Mouse (Mus musculus) erythroblast, adult 5-6 weeks (primary cell): ENCODE measurements around the gene Olfr649. TPM values are rescaled to one million over a fixed set of nuclear protein-coding genes. Genes with fewer than 3 reads are reported as not detected.

Experiments
- total RNA-seq, 2 experiments: library from RNA; stranded (forward) in 1 of 2; stranded (reverse) in 1 of 2; fragments of 150-400 nt in 1 of 2; fragments of 200-764, 138-1000 nt in 1 of 2; gene quantifications; 2 replicates each; pipeline versions ENCODE4 v1.2.3 to v1.2.4; 2015 to 2017; ENCODE audit warnings: low replicate concordance in 2 of 2

Olfr649 gene
- total RNA-seq, 2 experiments from 2014 or later = not detected

Other genes with a start within 250 kb of the Olfr649 start
- not detected in 2 replicates for gene Olfr635, start 224.8 kb downstream of the Olfr649 start, total RNA-seq (2015; ENCODE audit: low replicate concordance)
- gene Olfr635, start 224.8 kb downstream of the Olfr649 start, total RNA-seq (2017; ENCODE audit: low replicate concordance) = 0.09 and 0.14 TPM in 2 replicates
- not detected in 2 replicates for gene Olfr638, start 197.2 kb downstream of the Olfr649 start, total RNA-seq (2015; ENCODE audit: low replicate concordance)
- gene Olfr638, start 197.2 kb downstream of the Olfr649 start, total RNA-seq (2017; ENCODE audit: low replicate concordance) = not detected in 2 replicates
- not detected in 2 replicates for gene Olfr639, start 178.7 kb downstream of the Olfr649 start, total RNA-seq (2015; ENCODE audit: low replicate concordance)
- 0.09 and 0.14 TPM in 2 replicates for gene Olfr639, start 178.7 kb downstream of the Olfr649 start, total RNA-seq (2017; ENCODE audit: low replicate concordance)
- gene Olfr640, start 170.4 kb downstream of the Olfr649 start, total RNA-seq (2015; ENCODE audit: low replicate concordance) = not detected in 2 replicates
- gene Olfr640, start 170.4 kb downstream of the Olfr649 start, total RNA-seq (2017; ENCODE audit: low replicate concordance) = not detected in 2 replicates
- gene Olfr641, start 160.5 kb downstream of the Olfr649 start, total RNA-seq (2015; ENCODE audit: low replicate concordance) = not detected in 2 replicates
- gene Olfr641, start 160.5 kb downstream of the Olfr649 start, total RNA-seq (2017; ENCODE audit: low replicate concordance) = 0.98 TPM in 1 of 2 replicates, not detected in the other
- gene Olfr642, start 143.3 kb downstream of the Olfr649 start, total RNA-seq (2015; ENCODE audit: low replicate concordance) = not detected in 2 replicates
- gene Olfr642, start 143.3 kb downstream of the Olfr649 start, total RNA-seq (2017; ENCODE audit: low replicate concordance) = 0.14 TPM in 1 of 2 replicates, not detected in the other
- not detected in 2 replicates for gene 4930516K23Rik, start 134.5 kb downstream of the Olfr649 start, total RNA-seq (2015; ENCODE audit: low replicate concordance)
- gene 4930516K23Rik, start 134.5 kb downstream of the Olfr649 start, total RNA-seq (2017; ENCODE audit: low replicate concordance) = not detected in 2 replicates
- not detected in 2 replicates for gene Olfr644, start 124.1 kb downstream of the Olfr649 start, total RNA-seq (2015; ENCODE audit: low replicate concordance)
- gene Olfr644, start 124.1 kb downstream of the Olfr649 start, total RNA-seq (2017; ENCODE audit: low replicate concordance) = not detected in 2 replicates
- not detected in 2 replicates for gene Olfr645, start 110.5 kb downstream of the Olfr649 start, total RNA-seq (2015; ENCODE audit: low replicate concordance)
- gene Olfr645, start 110.5 kb downstream of the Olfr649 start, total RNA-seq (2017; ENCODE audit: low replicate concordance) = not detected in 2 replicates
- not detected in 2 replicates for gene Olfr646, start 91.1 kb downstream of the Olfr649 start, total RNA-seq (2015; ENCODE audit: low replicate concordance)
- not detected in 2 replicates for gene Olfr646, start 91.1 kb downstream of the Olfr649 start, total RNA-seq (2017; ENCODE audit: low replicate concordance)
- gene Ubqln5, start 66.2 kb downstream of the Olfr649 start, total RNA-seq (2015; ENCODE audit: low replicate concordance) = not detected in 2 replicates
- gene Ubqln5, start 66.2 kb downstream of the Olfr649 start, total RNA-seq (2017; ENCODE audit: low replicate concordance) = not detected in 2 replicates
- gene Olfr643, start 58.6 kb downstream of the Olfr649 start, total RNA-seq (2015; ENCODE audit: low replicate concordance) = not detected in 2 replicates
- gene Olfr643, start 58.6 kb downstream of the Olfr649 start, total RNA-seq (2017; ENCODE audit: low replicate concordance) = not detected in 2 replicates
- gene Ubqln3, start 52.7 kb downstream of the Olfr649 start, total RNA-seq (2015; ENCODE audit: low replicate concordance) = not detected in 2 replicates
- not detected in 2 replicates for gene Ubqln3, start 52.7 kb downstream of the Olfr649 start, total RNA-seq (2017; ENCODE audit: low replicate concordance)
- gene Ubqlnl, start 45.4 kb downstream of the Olfr649 start, total RNA-seq (2015; ENCODE audit: low replicate concordance) = not detected in 2 replicates
- gene Ubqlnl, start 45.4 kb downstream of the Olfr649 start, total RNA-seq (2017; ENCODE audit: low replicate concordance) = not detected in 2 replicates
- not detected in 2 replicates for gene Olfm5, start 31.2 kb downstream of the Olfr649 start, total RNA-seq (2015; ENCODE audit: low replicate concordance)
- gene Olfm5, start 31.2 kb downstream of the Olfr649 start, total RNA-seq (2017; ENCODE audit: low replicate concordance) = 0.34 TPM in 1 of 2 replicates, not detected in the other
- gene Olfr648, start 12.6 kb downstream of the Olfr649 start, total RNA-seq (2015; ENCODE audit: low replicate concordance) = 1.5 and 2.1 TPM in 2 replicates
- 0.14 and 0.60 TPM in 2 replicates for gene Olfr648, start 12.6 kb downstream of the Olfr649 start, total RNA-seq (2017; ENCODE audit: low replicate concordance)
- gene Trim6, start 22.8 kb upstream of the Olfr649 start, total RNA-seq (2015; ENCODE audit: low replicate concordance) = not detected in 2 replicates
- 0.09 and 0.56 TPM in 2 replicates for gene Trim6, start 22.8 kb upstream of the Olfr649 start, total RNA-seq (2017; ENCODE audit: low replicate concordance)
- gene Trim34a, start 48.5 kb upstream of the Olfr649 start, total RNA-seq (2015; ENCODE audit: low replicate concordance) = 19.8 and 23.4 TPM in 2 replicates
- 21.4 and 27.9 TPM in 2 replicates for gene Trim34a, start 48.5 kb upstream of the Olfr649 start, total RNA-seq (2017; ENCODE audit: low replicate concordance)
- gene Trim5, start 92.1 kb upstream of the Olfr649 start, total RNA-seq (2015; ENCODE audit: low replicate concordance) = 3.8 and 8.6 TPM in 2 replicates
- gene Trim5, start 92.1 kb upstream of the Olfr649 start, total RNA-seq (2017; ENCODE audit: low replicate concordance) = 0.28 and 2.8 TPM in 2 replicates
- gene Trim12a, start 119.5 kb upstream of the Olfr649 start, total RNA-seq (2015; ENCODE audit: low replicate concordance) = 40.8 and 46.3 TPM in 2 replicates
- gene Trim12a, start 119.5 kb upstream of the Olfr649 start, total RNA-seq (2017; ENCODE audit: low replicate concordance) = 35.4 and 42.4 TPM in 2 replicates
- 2.9 TPM in 1 of 2 replicates, not detected in the other for gene Trim34b, start 133.5 kb upstream of the Olfr649 start, total RNA-seq (2015; ENCODE audit: low replicate concordance)
- gene Trim34b, start 133.5 kb upstream of the Olfr649 start, total RNA-seq (2017; ENCODE audit: low replicate concordance) = not detected in 2 replicates
- gene Trim12c, start 157.4 kb upstream of the Olfr649 start, total RNA-seq (2015; ENCODE audit: low replicate concordance) = 29.7 and 32.9 TPM in 2 replicates
- gene Trim12c, start 157.4 kb upstream of the Olfr649 start, total RNA-seq (2017; ENCODE audit: low replicate concordance) = 58.3 and 59.0 TPM in 2 replicates
- 0.19 and 7.5 TPM in 2 replicates for gene Trim30b, start 173.9 kb upstream of the Olfr649 start, total RNA-seq (2015; ENCODE audit: low replicate concordance)
- 4.9 and 5.0 TPM in 2 replicates for gene Trim30b, start 173.9 kb upstream of the Olfr649 start, total RNA-seq (2017; ENCODE audit: low replicate concordance)
- gene Trim30c, start 204.9 kb upstream of the Olfr649 start, total RNA-seq (2015; ENCODE audit: low replicate concordance) = not detected in 2 replicates
- 0.68 and 1.1 TPM in 2 replicates for gene Trim30c, start 204.9 kb upstream of the Olfr649 start, total RNA-seq (2017; ENCODE audit: low replicate concordance)